Mouse (Mus musculus) small intestine, adult 2 months (tissue): Measurements from ENCODE around the gene Tfap2a.

ENCODE experiments used
- CTCF ChIP-seq: fragments of 200-500 bp; IDR thresholded peaks from 2 replicates; pipeline ENCODE4 v1.5.1; 2012; ENCODE audit warnings: low read depth, mild to moderate bottlenecking, control low read depth, inconsistent platforms, low read length, moderate library complexity, mixed read lengths; ENCODE audit not compliant: insufficient replicate concordance, insufficient read length; ENCODE audit errors: extremely low read depth
- POLR2A ChIP-seq: fragments of 200-500 bp; IDR thresholded peaks from 2 replicates; pipeline ENCODE4 v1.6.1; 2012; ENCODE audit warnings: low read depth, mild to moderate bottlenecking, control low read depth, inconsistent platforms, low read length, moderate library complexity

GRCm38 (mm10) chr13:40784202-40784771 is 46.1 kb upstream of the Tfap2a start:
- TF ChIP-seq POLR2A (no peak), CTCF (peak; percentile 45; the same call in 1 of the 2 replicates)
